Mouse (Mus musculus): ENCODE data around the gene Zfyve9.

GRCm38 (mm10) chr4:108825677-108826076, 45.1 kb upstream of the Zfyve9 start:
- no peak for TF ChIP-seq CTCF (IDR thresholded peaks at IDR 0.05; ENCODE audit: control insufficient read depth, insufficient read depth, insufficient replicate concordance, low read depth, low read length)
- no peak for TF ChIP-seq POLR2A (IDR thresholded peaks at IDR 0.05; ENCODE audit: control insufficient read depth, low read depth, low read length)
